Mouse (Mus musculus): ENCODE data around the gene Gm10300.
A peak's percentile ranks its signal among the peaks of the same experiment; 100 is the strongest.

Gm10300 gene

GRCm38 (mm10) chr4:132078296-132078714 lies 3.8 kb downstream of the Gm10300 start:
- no peak for DNase-seq (ENCODE audit: low read depth, low spot score)

DNA sequence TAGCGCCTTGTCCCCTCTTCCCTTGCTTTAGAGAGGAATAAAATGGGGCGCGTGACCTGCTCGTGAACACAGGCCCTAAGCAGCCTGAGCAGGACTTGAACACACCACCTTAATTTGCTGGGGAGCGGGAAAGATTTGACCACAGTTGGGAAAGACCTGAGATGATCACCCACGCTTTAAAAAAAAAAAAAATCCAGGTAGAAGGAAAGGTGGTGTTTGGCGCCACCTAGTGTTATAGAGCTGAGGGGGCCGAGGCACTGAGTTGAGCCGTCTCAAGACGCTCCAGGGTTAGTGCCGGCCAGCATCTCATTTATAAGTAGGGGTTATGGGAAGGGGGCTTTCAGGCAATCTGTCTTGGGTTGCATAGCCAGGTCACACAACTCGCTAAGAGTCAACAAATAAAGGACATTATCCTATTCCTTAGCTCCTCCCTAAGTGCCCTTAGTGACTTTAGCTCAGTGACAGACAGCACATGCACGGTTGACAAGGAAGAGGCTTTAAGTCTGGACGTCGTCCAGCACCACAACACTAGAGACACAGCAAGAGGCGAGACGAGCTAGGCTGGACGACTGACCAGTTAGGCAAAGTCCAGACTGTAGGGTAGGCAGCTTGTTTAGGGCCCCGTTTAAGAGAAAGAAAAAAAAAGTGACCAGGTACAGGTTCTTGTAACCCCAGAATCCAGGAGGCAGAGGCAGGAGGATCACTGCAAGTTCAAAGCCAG lies 5.2 kb downstream of the Gm10300 start:
- DNase-seq (ENCODE audit: low read depth, low spot score), result peak; percentile 69

DNA sequence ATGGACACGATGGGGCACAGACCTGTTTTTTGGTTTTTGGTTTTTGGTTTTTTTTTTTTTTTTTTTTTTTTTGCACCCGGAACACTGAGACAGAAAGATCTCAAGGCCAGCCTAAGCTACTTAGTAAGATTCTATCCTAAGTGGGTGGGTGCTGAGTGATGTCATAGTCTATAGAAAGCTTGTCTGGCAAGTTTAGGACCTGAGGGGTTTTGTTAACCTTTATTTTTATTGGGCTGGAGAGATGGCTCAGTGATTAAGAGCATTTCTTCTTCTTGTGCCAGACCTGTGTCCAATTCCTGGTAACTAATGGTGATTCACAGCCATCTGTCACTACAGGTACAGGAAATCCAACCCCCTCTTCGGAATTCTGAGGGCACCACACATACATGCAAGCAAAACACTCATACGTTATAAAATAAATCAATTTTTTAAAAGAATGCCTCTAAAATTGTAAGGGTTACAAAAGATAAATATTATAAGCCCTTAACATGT lies 6.0 kb downstream of the Gm10300 start:
- DNase-seq (ENCODE audit: low read depth, low spot score), result no peak

DNA sequence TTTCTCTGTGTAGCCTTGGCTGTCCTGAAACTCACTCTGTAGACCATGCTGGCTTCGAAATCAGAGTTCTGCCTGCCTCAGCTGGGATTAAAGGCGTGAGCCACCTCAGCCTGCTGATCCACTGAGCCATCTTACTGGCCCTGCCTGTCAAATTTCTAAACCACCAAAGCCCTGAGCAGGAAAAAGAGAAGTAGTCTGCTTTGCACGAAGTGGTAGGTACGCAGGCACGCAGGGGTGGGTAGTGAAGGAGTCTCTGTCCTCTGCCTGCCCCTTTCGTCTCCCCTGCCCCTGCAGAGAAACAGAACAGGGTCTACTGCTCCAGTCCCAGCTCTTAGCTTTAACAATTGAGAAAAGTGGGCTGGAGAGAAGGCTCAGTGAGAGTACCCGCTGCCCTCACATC lies 10.6 kb downstream of the Gm10300 start:
- DNase-seq (ENCODE audit: low read depth, low spot score), result no peak

- DNase-seq (ENCODE audit: low read depth, low spot score), result peak; percentile 74
Measured at GRCm38 (mm10) chr4:132088921-132089320, 14.4 kb downstream of the Gm10300 start.

DNA sequence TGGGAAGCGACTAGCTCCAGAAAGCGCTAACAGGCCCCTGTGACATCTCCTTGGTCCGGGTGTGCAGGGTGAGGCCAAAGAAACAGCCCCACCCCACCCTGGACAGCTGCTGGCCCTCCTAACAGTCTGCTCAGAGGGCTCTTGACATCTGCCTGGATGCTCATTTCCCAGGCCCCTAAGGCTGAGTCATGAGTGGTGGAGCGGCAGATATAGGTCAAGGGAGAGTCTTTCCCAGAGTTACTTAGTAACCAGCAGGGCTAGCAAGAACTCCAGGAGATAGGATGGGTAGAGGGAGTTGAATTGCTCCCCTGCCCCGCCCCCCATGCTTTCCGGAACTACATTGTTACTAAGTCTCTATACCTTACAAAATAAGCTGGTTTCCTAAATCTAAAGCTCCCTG lies 18.6 kb downstream of the Gm10300 start:
- no peak for DNase-seq (ENCODE audit: low read depth, low spot score)

GRCm38 (mm10) chr4:132093928-132094327 lies 19.4 kb downstream of the Gm10300 start:
- no peak for DNase-seq (ENCODE audit: low read depth, low spot score)

GRCm38 (mm10) chr4:132095043-132095442 lies 20.5 kb downstream of the Gm10300 start:
- no peak for DNase-seq (ENCODE audit: low read depth, low spot score)

DNA sequence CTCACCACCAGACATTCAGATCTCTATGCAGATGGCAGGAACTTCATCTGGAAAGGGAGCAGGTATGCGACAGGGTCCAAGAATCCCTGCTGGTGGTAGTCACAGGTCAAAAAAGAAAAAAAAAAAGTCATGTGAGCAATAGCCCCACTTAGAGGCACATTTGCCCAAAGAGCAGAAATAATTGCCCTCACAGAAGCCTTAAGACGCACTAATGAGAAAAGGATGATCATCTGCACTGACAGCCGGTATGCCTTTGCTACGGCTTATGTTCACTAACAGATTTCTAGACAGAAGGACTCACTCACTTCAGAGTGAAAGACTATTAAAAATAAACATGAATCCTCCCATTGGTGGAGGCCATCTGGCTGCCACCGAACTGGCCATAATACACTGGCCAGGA lies 25.1 kb downstream of the Gm10300 start:
- no peak for DNase-seq (ENCODE audit: low read depth, low spot score)

- DNase-seq (ENCODE audit: low read depth, low spot score), result no peak
Measured at GRCm38 (mm10) chr4:132101152-132101551, 26.7 kb downstream of the Gm10300 start.

GRCm38 (mm10) chr4:132108221-132108620 lies 33.7 kb downstream of the Gm10300 start:
- DNase-seq (ENCODE audit: low read depth, low spot score), result no peak

DNA sequence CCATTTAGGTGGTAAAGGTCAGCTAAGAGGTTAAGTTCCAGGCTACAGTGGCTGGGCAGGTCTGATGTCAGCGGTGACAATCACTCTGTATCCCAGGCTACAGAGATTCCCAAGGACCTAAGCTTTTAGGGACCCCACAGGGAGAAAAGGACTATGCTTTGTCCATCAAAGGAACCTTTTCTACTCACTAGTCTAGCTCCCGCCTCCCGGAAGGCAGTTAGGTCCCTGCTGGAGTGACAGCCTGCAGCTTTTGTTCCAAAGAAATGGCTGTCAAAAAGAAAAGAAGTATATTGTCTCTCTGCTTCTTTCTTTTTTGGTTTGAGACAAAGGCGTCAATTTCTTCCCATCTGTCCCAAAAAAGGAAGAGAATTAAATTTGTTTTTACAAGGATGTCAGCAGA lies 36.7 kb downstream of the Gm10300 start:
- no peak for DNase-seq (ENCODE audit: low read depth, low spot score)

GRCm38 (mm10) chr4:132113411-132114095 lies 39.1 kb downstream of the Gm10300 start:
- peak; percentile 27 for DNase-seq (ENCODE audit: low read depth, low spot score)

DNA sequence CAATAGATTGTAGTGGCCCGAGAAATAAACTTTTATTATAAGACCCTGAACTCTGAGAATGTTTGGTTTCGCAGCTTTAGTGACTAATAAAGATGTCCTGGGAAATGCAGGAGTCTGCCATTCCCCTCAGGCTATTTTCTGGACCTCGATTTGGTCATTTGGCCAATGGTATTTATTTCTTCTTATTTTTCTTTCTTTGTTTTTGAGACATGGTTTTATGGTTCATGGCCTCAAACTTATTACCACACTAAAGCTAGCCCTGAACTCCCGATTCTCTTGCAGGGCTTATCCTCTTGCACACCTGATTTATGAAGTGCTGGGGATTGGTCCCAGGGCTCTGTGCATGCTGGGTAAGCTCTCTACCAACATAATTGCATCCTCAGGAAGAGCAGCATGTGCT lies 41.8 kb downstream of the Gm10300 start:
- DNase-seq (ENCODE audit: low read depth, low spot score), result no peak

DNA sequence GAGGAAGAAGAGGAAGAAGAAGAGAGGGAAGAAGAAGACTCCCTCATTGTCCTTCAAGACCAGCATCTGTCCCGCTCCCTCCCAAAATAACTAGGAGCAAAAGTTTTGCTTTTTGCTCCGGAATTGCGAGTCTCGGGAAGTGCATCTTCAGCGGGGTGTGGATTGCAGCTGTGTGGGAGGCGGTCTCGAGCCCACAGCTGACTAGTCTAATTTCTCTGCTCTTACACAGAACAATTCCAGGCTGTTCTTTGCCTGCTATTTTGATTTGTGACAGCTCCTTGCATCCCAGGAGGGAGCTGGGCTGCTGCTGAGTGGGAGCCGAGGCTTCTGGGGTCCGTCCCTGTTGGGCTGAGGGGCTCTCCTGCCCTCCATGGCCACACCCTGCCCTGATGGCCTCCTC lies 45.1 kb downstream of the Gm10300 start:
- no peak for DNase-seq (ENCODE audit: low read depth, low spot score)

DNA sequence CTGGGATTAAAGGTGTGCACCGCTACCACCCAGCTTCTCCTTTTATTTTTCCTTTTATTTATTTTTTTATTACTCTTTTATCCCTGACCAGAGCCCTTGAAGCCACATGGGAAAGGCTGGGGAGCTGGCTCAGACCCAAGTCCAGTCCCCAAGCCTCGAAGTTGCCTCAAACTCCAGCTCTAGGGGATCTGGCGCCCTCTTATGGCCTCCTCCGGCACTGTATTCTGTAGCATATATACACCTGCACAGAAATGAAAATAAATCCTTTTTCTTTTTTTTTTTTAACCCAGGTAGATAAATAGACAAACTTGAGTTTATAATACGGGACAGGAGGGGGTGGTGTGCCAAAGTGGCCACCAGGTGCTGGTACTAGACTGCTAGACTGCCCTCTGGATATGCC lies 47.2 kb downstream of the Gm10300 start:
- no peak for DNase-seq (ENCODE audit: low read depth, low spot score)

DNA sequence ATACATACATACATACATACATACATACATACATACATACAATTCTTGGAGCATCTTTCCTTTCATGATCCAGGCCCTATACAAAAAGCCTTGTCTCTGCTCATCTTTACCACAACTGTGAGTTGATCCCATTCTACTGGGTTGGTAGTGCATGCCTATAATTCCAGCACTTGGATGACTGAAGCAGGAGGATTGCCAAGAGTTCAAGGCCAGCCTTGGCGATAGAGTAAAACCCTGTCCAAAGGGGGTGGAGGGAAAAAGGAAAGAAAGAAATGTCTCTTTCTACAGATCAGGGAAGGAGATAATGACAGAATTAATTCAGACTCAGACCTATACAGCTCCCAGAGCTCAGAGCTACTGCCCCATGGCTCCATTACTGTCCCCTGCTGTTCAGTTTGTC lies 48.7 kb downstream of the Gm10300 start:
- no peak for DNase-seq (ENCODE audit: low read depth, low spot score)

All from CD4-positive helper T cell, adult 2 months (primary cell).